Mouse (Mus musculus) heart, postnatal 0 days (tissue): ENCODE results near the gene Urb1.

Experiments used
- CTCF ChIP-seq: IDR thresholded peaks from 2 replicates; pipeline ENCODE4 v1.5.1; 2016; ENCODE audit warnings: antibody characterized with exemption, control low read depth, low read depth
- EP300 ChIP-seq: IDR thresholded peaks from 2 replicates; pipeline ENCODE4 v1.6.1; 2016; ENCODE audit warnings: antibody characterized with exemption, low read depth

DNA sequence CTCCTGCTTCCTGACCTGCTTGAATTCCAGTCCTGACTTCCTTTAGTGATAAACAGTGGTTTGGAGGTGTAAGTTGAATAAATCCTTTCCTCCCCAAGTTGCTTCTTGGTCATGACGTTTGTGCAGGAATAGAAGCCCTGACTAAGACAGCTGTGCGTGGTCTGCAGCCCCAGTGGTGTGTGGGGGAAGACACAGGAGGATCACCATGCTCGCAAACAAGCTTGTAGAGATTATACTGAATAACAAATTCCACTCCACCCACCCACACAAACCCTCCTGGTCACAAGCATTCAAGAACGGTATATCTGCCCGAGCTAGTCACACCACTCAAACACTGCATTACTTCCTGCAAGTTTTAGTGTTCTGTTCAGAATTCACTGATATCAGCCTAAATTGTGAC, 18.1 kb downstream of the Urb1 start:
- TF ChIP-seq CTCF: no peak
- no peak for TF ChIP-seq EP300
